Mouse (Mus musculus) stomach, embryonic 14.5 days (tissue): ENCODE measurements around the gene Ugt1a2. TPM values are rescaled to one million over a fixed set of nuclear protein-coding genes. Genes with fewer than 3 reads are reported as not detected.

Source experiments
- ATAC-seq: fragments of 200-750 bp; cut with Nextera tagmentation; 2 replicates; pipeline ENCODE4 v1.8.0; 2017; ENCODE audit warnings: low read depth, moderate TSS enrichment; ENCODE audit not compliant: insufficient number of reproducible peaks, insufficient read depth, low FRiP score
- H3K27ac ChIP-seq: fragments of 300-500 bp; sonication (generic); 2 replicates; pipeline ENCODE4 v1.5.1; 2014; ENCODE audit warnings: mild to moderate bottlenecking, low read length, moderate library complexity, mixed read lengths
- H3K27me3 ChIP-seq: fragments of 300-500 bp; sonication (generic); 2 replicates; pipeline ENCODE4 v1.6.1; 2014; ENCODE audit warnings: low read length, control low read depth, mixed read lengths; ENCODE audit not compliant: control insufficient read depth, insufficient read depth
- H3K36me3 ChIP-seq: fragments of 300-500 bp; sonication (generic); 2 replicates; pipeline ENCODE4 v1.6.1; 2014; ENCODE audit warnings: mild to moderate bottlenecking, control low read depth, low read length, moderate library complexity, mixed read lengths; ENCODE audit not compliant: control insufficient read depth, insufficient read depth
- H3K4me1 ChIP-seq: fragments of 300-500 bp; sonication (generic); 2 replicates; pipeline ENCODE4 v1.6.1; 2014; ENCODE audit warnings: low read length, control low read depth, mixed read lengths; ENCODE audit not compliant: control insufficient read depth, insufficient read depth
- H3K4me2 ChIP-seq: fragments of 300-500 bp; sonication (generic); replicated peaks from 2 replicates; pipeline ENCODE4 v1.6.1; 2014; ENCODE audit warnings: low read depth, low read length, control low read depth
- H3K4me3 ChIP-seq: fragments of 300-500 bp; sonication (generic); 2 replicates; pipeline ENCODE4 v1.5.1; 2014; ENCODE audit warnings: low read depth, low read length, control low read depth
- H3K9ac ChIP-seq: fragments of 300-500 bp; sonication (generic); replicated peaks from 2 replicates; pipeline ENCODE4 v1.6.1; 2014; ENCODE audit warnings: low read depth, mild to moderate bottlenecking, control low read depth, low read length, moderate library complexity, mixed read lengths
- H3K9me3 ChIP-seq: fragments of 300-500 bp; sonication (generic); 2 replicates; pipeline ENCODE4 v1.6.1; 2016; ENCODE audit warnings: low read depth, low read length, control low read depth; ENCODE audit not compliant: control insufficient read depth
- WGBS: fragments of 180-500 bp; shearing (Covaris S2); extraction: QIAGEN DNeasy Blood & Tissue Kit; methylation state at CpG from one replicate; pipeline ENCODE4 v1.1.7; 2014; 5-methylcytosine and 5-hydroxymethylcytosine counted together
- polyA plus RNA-seq: library from polyadenylated mRNA; unstranded; fragments of >200 nt; fragmentation: Nextera tagmentation; extraction: Ambion mirVana; gene quantifications from 2 replicates; pipeline ENCODE4 v1.2.1, GENCODE M21; 2014

The Ugt1a2 gene
- polyA plus RNA-seq, 1 experiment from 2014 or later, result 0.69 TPM

GRCm38 (mm10) chr1:88255466-88255857 is 55.1 kb downstream of the Ugt1a2 start:
- Histone ChIP-seq H3K27ac (no peak overlapping the region), H3K4me2 (no peak overlapping the region), H3K27me3 (no peaks in the 10 kb centered on the region), H3K36me3 (0 out of 2 replicates have a peak, but pooled peaks cover 7% of the 10 kb centered on the region), H3K9ac (no peak overlapping the region), H3K4me1 (no peaks in the 10 kb centered on the region; the same call in 1 of the 2 replicates), H3K4me3 (no peak overlapping the region), H3K9me3 (peaks cover 42% of the 10 kb centered on the region)
- WGBS, result 61% methylated on average over 2 of the region's 2 CpGs
- ATAC-seq, result no peak

GRCm38 (mm10) chr1:88255989-88256754 is 55.8 kb downstream of the Ugt1a2 start:
- H3K27me3 ChIP-seq, result no peaks in the 10 kb centered on the region
- H3K4me3 ChIP-seq, result no peak overlapping the region
- peaks cover 36% of the 10 kb centered on the region for H3K9me3 ChIP-seq
- no peak for ATAC-seq
- peaks cover 14% of the 10 kb centered on the region; the same call in 1 of the 2 replicates for H3K36me3 ChIP-seq
- H3K27ac ChIP-seq, result no peak overlapping the region
- whole genome bisulfite sequencing, result 81% methylated on average over 13 of the region's 13 CpGs
- H3K4me1 ChIP-seq, result no peaks in the 10 kb centered on the region; the same call in 1 of the 2 replicates
- H3K9ac ChIP-seq, result no peak overlapping the region
- no peak overlapping the region for H3K4me2 ChIP-seq

- Histone ChIP-seq H3K4me2 (no peak overlapping the region), H3K36me3 (peaks cover 23% of the 10 kb centered on the region; the same call in 1 of the 2 replicates), H3K4me3 (no peak overlapping the region), H3K27me3 (no peaks in the 10 kb centered on the region), H3K9ac (no peak overlapping the region), H3K4me1 (no peaks in the 10 kb centered on the region; the same call in 1 of the 2 replicates), H3K9me3 (peaks cover 33% of the 10 kb centered on the region), H3K27ac (no peak overlapping the region)
- WGBS, result 75% methylated on average over 10 of the region's 10 CpGs
- ATAC-seq, result no peak
Measured at GRCm38 (mm10) chr1:88256886-88257663, 56.7 kb downstream of the Ugt1a2 start.

GRCm38 (mm10) chr1:88257681-88258080 is 57.3 kb downstream of the Ugt1a2 start:
- peaks cover 27% of the 10 kb centered on the region for H3K9me3 ChIP-seq
- no peak for ATAC-seq
- peaks cover 4% of the 10 kb centered on the region; the same call in 1 of the 2 replicates for H3K4me1 ChIP-seq
- no peak overlapping the region for H3K4me3 ChIP-seq
- no peak overlapping the region for H3K4me2 ChIP-seq
- H3K27me3 ChIP-seq, result no peaks in the 10 kb centered on the region
- no peak overlapping the region for H3K27ac ChIP-seq
- WGBS, result 80% methylated on average over 6 of the region's 6 CpGs
- H3K9ac ChIP-seq, result no peak overlapping the region
- peaks cover 29% of the 10 kb centered on the region for H3K36me3 ChIP-seq

- no peak overlapping the region for H3K4me2 ChIP-seq
- 68% methylated on average over 6 of the region's 6 CpGs for WGBS
Measured at GRCm38 (mm10) chr1:88258361-88258760, 58.0 kb downstream of the Ugt1a2 start.

GRCm38 (mm10) chr1:88258881-88259642 is 58.7 kb downstream of the Ugt1a2 start:
- H3K4me2 ChIP-seq, result no peak overlapping the region
- peaks cover 4% of the 10 kb centered on the region; the same call in 1 of the 2 replicates for H3K4me1 ChIP-seq
- peaks cover 43% of the 10 kb centered on the region for H3K36me3 ChIP-seq
- WGBS, result 60% methylated on average over 8 of the region's 8 CpGs
- H3K4me3 ChIP-seq, result no peak overlapping the region
- peaks cover 21% of the 10 kb centered on the region for H3K9me3 ChIP-seq
- H3K27ac ChIP-seq, result no peak overlapping the region
- H3K27me3 ChIP-seq, result no peaks in the 10 kb centered on the region
- no peak for ATAC-seq
- H3K9ac ChIP-seq, result no peak overlapping the region

More at GRCm38 (mm10) chr1:88258361-88258760, 58.0 kb downstream of the Ugt1a2 start:
- H3K9ac ChIP-seq, result no peak overlapping the region
- H3K4me3 ChIP-seq, result no peak overlapping the region
- H3K27me3 ChIP-seq, result no peaks in the 10 kb centered on the region
- peaks cover 36% of the 10 kb centered on the region for H3K36me3 ChIP-seq
- no peak overlapping the region for H3K27ac ChIP-seq
- peaks cover 4% of the 10 kb centered on the region; the same call in 1 of the 2 replicates for H3K4me1 ChIP-seq
- no peak for ATAC-seq
- H3K9me3 ChIP-seq, result peaks cover 24% of the 10 kb centered on the region

- Histone ChIP-seq H3K36me3 (peaks cover 48% of the 10 kb centered on the region), H3K4me2 (no peak overlapping the region), H3K9me3 (peaks cover 19% of the 10 kb centered on the region), H3K4me1 (peaks cover 4% of the 10 kb centered on the region; the same call in 1 of the 2 replicates), H3K4me3 (no peak overlapping the region), H3K9ac (no peak overlapping the region), H3K27me3 (no peaks in the 10 kb centered on the region), H3K27ac (no peak overlapping the region)
- no peak for ATAC-seq
- 66% methylated on average over 4 of the region's 4 CpGs for WGBS
Measured at GRCm38 (mm10) chr1:88259643-88260024, 59.2 kb downstream of the Ugt1a2 start.

GRCm38 (mm10) chr1:88260114-88260513 is 59.7 kb downstream of the Ugt1a2 start:
- WGBS, result 75% methylated on average over 6 of the region's 6 CpGs
- no peaks in the 10 kb centered on the region for H3K27me3 ChIP-seq
- H3K9ac ChIP-seq, result no peak overlapping the region
- H3K4me2 ChIP-seq, result no peak overlapping the region
- H3K4me3 ChIP-seq, result no peak overlapping the region
- ATAC-seq, result peak; percentile 2; the same call in 1 of the 2 replicates
- peaks cover 4% of the 10 kb centered on the region; the same call in 1 of the 2 replicates for H3K4me1 ChIP-seq
- H3K36me3 ChIP-seq, result peaks cover 53% of the 10 kb centered on the region
- H3K9me3 ChIP-seq, result peaks cover 14% of the 10 kb centered on the region
- H3K27ac ChIP-seq, result no peak overlapping the region
